Mouse (Mus musculus) testis, adult 2 months (tissue): ENCODE results near the gene 1700011L22Rik.

ENCODE experiments used
- CTCF ChIP-seq: fragments of 200-500 bp; IDR thresholded peaks from 2 replicates; pipeline ENCODE4 v1.5.1; 2012; ENCODE audit warnings: low read depth, mild to moderate bottlenecking, inconsistent platforms, low read length, moderate library complexity; ENCODE audit not compliant: control insufficient read depth, insufficient read depth, insufficient replicate concordance
- POLR2A ChIP-seq: fragments of 200-500 bp; IDR thresholded peaks from 2 replicates; pipeline ENCODE4 v1.6.1; 2012; ENCODE audit warnings: low read depth, mild to moderate bottlenecking, inconsistent platforms, low read length, moderate library complexity; ENCODE audit not compliant: control insufficient read depth

DNA sequence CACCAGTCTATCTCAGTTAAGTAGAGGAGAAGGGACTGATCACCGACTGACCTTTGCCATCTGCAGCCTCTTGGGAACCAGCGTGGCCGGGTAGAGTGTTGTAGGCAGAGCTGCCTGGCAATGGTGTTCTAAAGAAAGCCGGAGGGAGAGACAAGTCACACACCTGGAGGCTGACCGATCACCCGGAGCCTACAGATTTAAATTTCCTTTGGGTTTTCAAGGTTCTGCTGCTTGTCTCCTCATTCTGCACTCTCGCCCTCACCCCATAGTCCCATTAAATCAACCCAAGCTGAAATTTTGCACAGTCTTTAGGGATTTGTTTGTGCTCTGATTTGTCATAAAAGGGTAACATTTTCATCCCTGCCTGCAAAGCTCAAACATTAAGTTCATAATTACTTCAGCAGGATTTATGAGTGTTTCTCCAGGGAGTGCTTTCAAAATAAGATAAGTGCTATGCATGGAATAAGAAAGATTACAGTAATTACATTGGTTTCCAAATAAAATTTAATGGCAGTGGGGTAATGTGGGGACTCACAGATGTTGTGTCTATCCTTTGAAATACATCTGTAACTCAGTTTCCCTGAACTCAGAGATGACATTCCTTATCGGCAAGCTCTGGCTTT is 19.0 kb downstream of the 1700011L22Rik start:
- TF ChIP-seq CTCF (no peak), POLR2A (no peak)
